In genomic region chr5:44925476-44925875, GRCm38 (mm10) we compare ENCODE assay signal across 33 mouse cellular contexts.
DNase-seq lines count a peak whose midpoint lies in the region; ATAC-seq lines count a peak whose summit lies in the region.
"Had no signal": no experiment of that assay in that cellular context is flagged by ENCODE, and none has a peak within 500 bp of the region (broad histone marks: within the 10 kb centered on the region; RNA-seq: fewer than 3 reads in every experiment).

No protein-coding gene starts in this region.

- no peak overlapping the region for H3K4me3 ChIP-seq in kidney, embryonic 15.5 days (replicated peaks)
- H3K4me3 ChIP-seq in embryonic facial prominence, embryonic 10.5 days, result no peak overlapping the region
- H3K4me3 ChIP-seq in heart, embryonic 10.5 days, result no peak overlapping the region
- H3K4me3 ChIP-seq: embryonic facial prominence, embryonic 12.5 days; embryonic facial prominence, embryonic 15.5 days; forebrain, embryonic 12.5 days; forebrain, embryonic 15.5 days; gastrocnemius, adult 2 months; heart, embryonic 12.5 days; heart, embryonic 15.5 days; hindbrain, embryonic 10.5 days; hindbrain, embryonic 13.5 days; intestine, embryonic 15.5 days had no signal

- no peaks in the 10 kb centered on the region for H3K36me3 ChIP-seq in kidney, embryonic 15.5 days
- no peaks in the 10 kb centered on the region for H3K36me3 ChIP-seq in embryonic facial prominence, embryonic 10.5 days (replicated peaks)
- H3K36me3 ChIP-seq in heart, embryonic 10.5 days, result no peaks in the 10 kb centered on the region
- H3K36me3 ChIP-seq: embryonic facial prominence, embryonic 12.5 days; embryonic facial prominence, embryonic 15.5 days; forebrain, embryonic 12.5 days; forebrain, embryonic 15.5 days; G1E; heart, embryonic 12.5 days; heart, embryonic 15.5 days; hindbrain, embryonic 10.5 days; hindbrain, embryonic 13.5 days; intestine, embryonic 15.5 days had no signal

- no peaks in the 10 kb centered on the region for H3K9me3 ChIP-seq in kidney, embryonic 15.5 days (replicated peaks)
- H3K9me3 ChIP-seq in embryonic facial prominence, embryonic 10.5 days, result 0 out of 2 replicates have a peak, but pooled peaks cover 3% of the 10 kb centered on the region
- H3K9me3 ChIP-seq in heart, embryonic 10.5 days, result no peaks in the 10 kb centered on the region
- H3K9me3 ChIP-seq: embryonic facial prominence, embryonic 12.5 days; embryonic facial prominence, embryonic 15.5 days; forebrain, embryonic 12.5 days; forebrain, embryonic 15.5 days; G1E; heart, embryonic 12.5 days; heart, embryonic 15.5 days; hindbrain, embryonic 10.5 days; hindbrain, embryonic 13.5 days; intestine, embryonic 15.5 days had no signal

- ATAC-seq in kidney, embryonic 15.5 days (replicated peaks; ENCODE audit: low FRiP score), result 0 out of 2 replicates have a peak, but pooled peaks have one; percentile 9
- ATAC-seq: forebrain, embryonic 15.5 days; hindbrain, embryonic 16.5 days; intestine, embryonic 15.5 days; Patski had no signal

- H3K4me1 ChIP-seq in kidney, embryonic 15.5 days, result 0 out of 2 replicates have a peak, but pooled peaks cover 3% of the 10 kb centered on the region
- peaks cover 30% of the 10 kb centered on the region for H3K4me1 ChIP-seq in embryonic facial prominence, embryonic 10.5 days
- no peaks in the 10 kb centered on the region for H3K4me1 ChIP-seq in heart, embryonic 10.5 days
- H3K4me1 ChIP-seq: forebrain, embryonic 12.5 days; forebrain, embryonic 15.5 days; heart, embryonic 12.5 days; heart, embryonic 15.5 days; hindbrain, embryonic 10.5 days had no signal

- peak overlapping the region; percentile 51; the same call in 1 of the 2 replicates for H3K27ac ChIP-seq in kidney, embryonic 15.5 days
- peak overlapping the region; percentile 44 for H3K27ac ChIP-seq in embryonic facial prominence, embryonic 10.5 days (replicated peaks)
- no peak overlapping the region for H3K27ac ChIP-seq in heart, embryonic 10.5 days
- H3K27ac ChIP-seq: embryonic facial prominence, embryonic 12.5 days; embryonic facial prominence, embryonic 15.5 days; forebrain, embryonic 12.5 days; forebrain, embryonic 15.5 days; gastrocnemius, adult 2 months; heart, embryonic 15.5 days; hindbrain, embryonic 10.5 days; hindbrain, embryonic 13.5 days; intestine, embryonic 15.5 days had no signal

- H3K27me3 ChIP-seq in kidney, embryonic 15.5 days, result no peaks in the 10 kb centered on the region
- H3K27me3 ChIP-seq in embryonic facial prominence, embryonic 10.5 days (replicated peaks; ENCODE audit: low read depth, poor library complexity, severe bottlenecking), result no peaks in the 10 kb centered on the region
- H3K27me3 ChIP-seq in heart, embryonic 10.5 days (ENCODE audit: insufficient read depth, poor library complexity, severe bottlenecking), result no peaks in the 10 kb centered on the region
- H3K27me3 ChIP-seq: CH12.LX; embryonic facial prominence, embryonic 12.5 days; embryonic facial prominence, embryonic 15.5 days; forebrain, embryonic 12.5 days; forebrain, embryonic 15.5 days; heart, embryonic 12.5 days; heart, embryonic 15.5 days; hindbrain, embryonic 13.5 days; intestine, embryonic 15.5 days; Patski had no signal

- no peak overlapping the region for H3K9ac ChIP-seq in kidney, embryonic 15.5 days
- H3K9ac ChIP-seq: embryonic facial prominence, embryonic 12.5 days; embryonic facial prominence, embryonic 15.5 days; forebrain, embryonic 12.5 days; forebrain, embryonic 15.5 days; heart, embryonic 12.5 days; heart, embryonic 15.5 days; hindbrain, embryonic 13.5 days; intestine, embryonic 15.5 days had no signal

- H3K4me2 ChIP-seq in kidney, embryonic 15.5 days, result no peak overlapping the region
- H3K4me2 ChIP-seq: embryonic facial prominence, embryonic 12.5 days; embryonic facial prominence, embryonic 15.5 days; forebrain, embryonic 12.5 days; forebrain, embryonic 15.5 days; heart, embryonic 12.5 days; heart, embryonic 15.5 days; hindbrain, embryonic 13.5 days; intestine, embryonic 15.5 days had no signal

- peak; percentile 6 for DNase-seq in adrenal gland, postnatal 10 days
- no peak for DNase-seq in adrenal gland, adult 18-20 months (ENCODE audit: low spot score in 2 of 2)
- no peak for DNase-seq in kidney, postnatal 25 days
- DNase-seq in embryo, embryonic 10.5 days (ENCODE audit: low spot score), result peak; percentile 27
- no peak for DNase-seq in embryonic facial prominence, embryonic 10.5 days (ENCODE audit: low spot score)
- DNase-seq in heart, embryonic 10.5 days (ENCODE audit: low spot score), result no peak
- no peak for DNase-seq in right cerebral cortex, postnatal 25 days
- DNase-seq: adrenal gland, adult 8-10 months; B cell, adult 2 months; cerebellum, adult 11 months; cerebellum, adult 2 months; cerebellum, adult 9-11 months; cerebellum, postnatal 36 days; gastrocnemius, adult 2 months; gastrocnemius, postnatal 14 days; heart, adult 11 months; heart, postnatal 10 days; heart, postnatal 36 days; kidney, adult 11 months had no signal

- 27% methylated on average over 2 of the region's 2 CpGs for WGBS in kidney, embryonic 15.5 days
- WGBS in embryonic facial prominence, embryonic 10.5 days, result 37% methylated on average over 2 of the region's 2 CpGs
- 38% methylated on average over 2 of the region's 2 CpGs for WGBS in heart, embryonic 10.5 days

Comparison
In these comparisons a context has a peak if more than half of its experiments do, and no peak if none do; other contexts are left out.
1. DNase-seq: peak in adrenal gland, postnatal 10 days (single experiment) and embryo, embryonic 10.5 days (single experiment); none in adrenal gland, adult 18-20 months (0 of 2), kidney, postnatal 25 days (0 of 2), embryonic facial prominence, embryonic 10.5 days (single experiment), heart, embryonic 10.5 days (single experiment) and right cerebral cortex, postnatal 25 days (single experiment).